Mouse (Mus musculus): ENCODE data around the gene Thada. TPM values are rescaled to one million over a fixed set of nuclear protein-coding genes. Genes with fewer than 3 reads are reported as not detected.
A peak's percentile ranks its signal among the peaks of the same experiment; 100 is the strongest.

Gene Thada
- total and polyA plus RNA-seq, 3 experiments = 17.3 to 26.7 (median 22.2) TPM

- no peak for DNase-seq (ENCODE audit: extremely low read depth)
- Histone ChIP-seq H3K9ac (ENCODE audit: insufficient read depth, low read depth) (no peak overlapping the region), H3K79me2 (replicated peaks; ENCODE audit: control insufficient read depth, extremely low read depth, insufficient read depth, poor library complexity, severe bottlenecking) (no peaks in the 10 kb centered on the region), H3K9me3 (replicated peaks; ENCODE audit: low read length) (no peaks in the 10 kb centered on the region), H3K4me1 (ENCODE audit: control insufficient read depth in 1 of 2, insufficient read depth in 2 of 2) (peaks cover 21 to 63% of the 10 kb centered on the region in 2 experiments), H3K27me3 (replicated peaks) (peaks cover 2% of the 10 kb centered on the region), H3K4me3 (replicated peaks in 1 of 3; ENCODE audit: low read depth in 2 of 3, low read length in 2 of 3, poor library complexity in 1 of 3) (no peak overlapping the region), H3K4me2 (ENCODE audit: insufficient read depth, low read depth, poor library complexity, severe bottlenecking) (no peak overlapping the region), H3K36me3 (replicated peaks in 1 of 2; ENCODE audit: control insufficient read depth in 1 of 2, insufficient read depth in 1 of 2, low read length in 1 of 2) (no peaks in the 10 kb centered on the region), H3K27ac (ENCODE audit: insufficient read depth, low read depth) (no peak overlapping the region)
- in situ Hi-C loops (cut with MboI; ENCODE audit: low pct_ligation_motif_present, low pct_unique_long_range_greater_than_20kb, low sequenced_read_pairs) (no loop called here), dilution Hi-C loops (cut with MboI; ENCODE audit: extremely low pct_ligation_motif_present, extremely low pct_unique_long_range_greater_than_20kb, low sequenced_read_pairs) (no loop called here)
- TF ChIP-seq NRF1 (IDR thresholded peaks at IDR 0.05; ENCODE audit: low read depth, low read length) = no peak
- TF ChIP-seq ETS1 (conservative IDR thresholded peaks at IDR 0.05; ENCODE audit: low read depth, low read length) = no peak
- no peak for TF ChIP-seq MEF2A (IDR thresholded peaks at IDR 0.05; ENCODE audit: borderline replicate concordance, low read depth, low read length)
- no peak for TF ChIP-seq UBTF (IDR thresholded peaks at IDR 0.05; ENCODE audit: low read depth, low read length)
- TF ChIP-seq EP300 (IDR thresholded peaks at IDR 0.05; ENCODE audit: low read length) = no peak
- no peak for TF ChIP-seq USF1 (IDR thresholded peaks at IDR 0.05; ENCODE audit: low read depth, low read length)
- TF ChIP-seq MAZ (IDR thresholded peaks at IDR 0.05; ENCODE audit: low read depth, low read length) = no peak
- no peak for TF ChIP-seq NELFE (IDR thresholded peaks at IDR 0.05; ENCODE audit: low read depth, low read length)
- TF ChIP-seq CHD1 (IDR thresholded peaks at IDR 0.05; ENCODE audit: low read depth, low read length) = no peak
- no peak for TF ChIP-seq MAX (IDR thresholded peaks at IDR 0.05; ENCODE audit: low read length)
- no peak for TF ChIP-seq MYC (IDR thresholded peaks at IDR 0.05; ENCODE audit: low read depth, low read length)
- TF ChIP-seq ZMIZ1 (IDR thresholded peaks at IDR 0.05; ENCODE audit: low read depth, low read length) = no peak
- no peak for TF ChIP-seq POLR2A (IDR thresholded peaks at IDR 0.05; ENCODE audit: low read depth, low read length)
- TF ChIP-seq JUND (conservative IDR thresholded peaks at IDR 0.05; ENCODE audit: low read depth, low read length) = no peak
- no peak for TF ChIP-seq RAD21 (IDR thresholded peaks at IDR 0.05; ENCODE audit: low read depth, low read length)
- TF ChIP-seq PAX5 (IDR thresholded peaks at IDR 0.05; ENCODE audit: low read length) = no peak
- TF ChIP-seq JUN (IDR thresholded peaks at IDR 0.05; ENCODE audit: insufficient read depth, low read depth, low read length) = no peak
Measured at GRCm38 (mm10) chr17:84147183-84148108, 318.6 kb downstream of the Thada start.

- no peak for DNase-seq (ENCODE audit: extremely low read depth)
- Histone ChIP-seq H3K27ac (ENCODE audit: insufficient read depth, low read depth) (no peak overlapping the region), H3K9ac (ENCODE audit: insufficient read depth, low read depth) (peak overlapping the region; percentile 42), H3K4me1 (ENCODE audit: control insufficient read depth in 1 of 2, insufficient read depth in 2 of 2) (peaks cover 21 to 59% of the 10 kb centered on the region in 2 experiments), H3K9me3 (replicated peaks; ENCODE audit: low read length) (no peaks in the 10 kb centered on the region), H3K79me2 (replicated peaks; ENCODE audit: control insufficient read depth, extremely low read depth, insufficient read depth, poor library complexity, severe bottlenecking) (no peaks in the 10 kb centered on the region), H3K4me3 (replicated peaks in 1 of 3; ENCODE audit: low read depth in 2 of 3, low read length in 2 of 3, poor library complexity in 1 of 3) (no peak overlapping the region), H3K4me2 (ENCODE audit: insufficient read depth, low read depth, poor library complexity, severe bottlenecking) (peak overlapping the region; percentile 77; the same call in 1 of the 2 replicates), H3K27me3 (replicated peaks) (peaks cover 2% of the 10 kb centered on the region), H3K36me3 (replicated peaks in 1 of 2; ENCODE audit: control insufficient read depth in 1 of 2, insufficient read depth in 1 of 2, low read length in 1 of 2) (no peaks in the 10 kb centered on the region)
- in situ Hi-C loops (cut with MboI; ENCODE audit: low pct_ligation_motif_present, low pct_unique_long_range_greater_than_20kb, low sequenced_read_pairs) = no loop called here
- TF ChIP-seq SMC3 (IDR thresholded peaks at IDR 0.05; ENCODE audit: low read depth, low read length) = no peak
- no peak for TF ChIP-seq BHLHE40 (IDR thresholded peaks at IDR 0.05; ENCODE audit: low read depth, low read length)
- no peak for TF ChIP-seq CHD2 (IDR thresholded peaks at IDR 0.05; ENCODE audit: low read length)
- no peak for TF ChIP-seq ZNF384 (IDR thresholded peaks at IDR 0.05; ENCODE audit: low read depth, low read length)
- TF ChIP-seq EP300 (IDR thresholded peaks at IDR 0.05; ENCODE audit: low read length) = no peak
- no peak for TF ChIP-seq CHD1 (IDR thresholded peaks at IDR 0.05; ENCODE audit: low read depth, low read length)
- TF ChIP-seq ELF1 (IDR thresholded peaks at IDR 0.05; ENCODE audit: low read depth, low read length) = no peak
- no peak for TF ChIP-seq RCOR1 (conservative IDR thresholded peaks at IDR 0.05; ENCODE audit: low read depth, low read length)
- TF ChIP-seq MXI1 (IDR thresholded peaks at IDR 0.05; ENCODE audit: low read depth, low read length) = no peak
- TF ChIP-seq TBP (conservative IDR thresholded peaks at IDR 0.05; ENCODE audit: low read depth, low read length) = no peak
- TF ChIP-seq NRF1 (IDR thresholded peaks at IDR 0.05; ENCODE audit: low read depth, low read length) = no peak
- dilution Hi-C loops (cut with MboI; ENCODE audit: extremely low pct_ligation_motif_present, extremely low pct_unique_long_range_greater_than_20kb, low sequenced_read_pairs) = no loop called here
Measured at GRCm38 (mm10) chr17:84146458-84147182, 319.4 kb downstream of the Thada start.

Measured in CH12.LX (cell line).